Mouse (Mus musculus): Measurements from ENCODE around the gene Ier5l. TPM values are rescaled to one million over a fixed set of nuclear protein-coding genes. Genes with fewer than 3 reads are reported as not detected.
A peak's percentile ranks its signal among the peaks of the same experiment; 100 is the strongest.

Gene Ier5l
- total and polyA plus RNA-seq, 3 experiments, result 0.31 to 0.98 (median 0.51) TPM

- Histone ChIP-seq H3K4me1 (ENCODE audit: control insufficient read depth in 1 of 2, insufficient read depth in 2 of 2) (peaks cover 9 to 33% of the 10 kb centered on the region in 2 experiments), H3K9ac (ENCODE audit: insufficient read depth, low read depth) (peak overlapping the region; percentile 8; the same call in 1 of the 2 replicates), H3K36me3 (replicated peaks in 1 of 2; ENCODE audit: control insufficient read depth in 1 of 2, insufficient read depth in 1 of 2, low read length in 1 of 2) (no peaks in the 10 kb centered on the region), H3K27ac (ENCODE audit: insufficient read depth, low read depth) (no peak overlapping the region), H3K4me3 (replicated peaks in 1 of 3; ENCODE audit: low read depth in 2 of 3, low read length in 2 of 3, poor library complexity in 1 of 3) (peak overlapping the region; percentile 46 to 49 (median 47)), H3K4me2 (ENCODE audit: insufficient read depth, low read depth, poor library complexity, severe bottlenecking) (peak overlapping the region; percentile 62), H3K9me3 (replicated peaks; ENCODE audit: low read length) (peaks cover 11% of the 10 kb centered on the region), H3K27me3 (replicated peaks) (peaks cover 61% of the 10 kb centered on the region), H3K79me2 (replicated peaks; ENCODE audit: control insufficient read depth, extremely low read depth, insufficient read depth, poor library complexity, severe bottlenecking) (no peaks in the 10 kb centered on the region)
- no peak for TF ChIP-seq ZMIZ1 (IDR thresholded peaks at IDR 0.05; ENCODE audit: low read depth, low read length)
- TF ChIP-seq RAD21 (IDR thresholded peaks at IDR 0.05; ENCODE audit: low read depth, low read length), result peak; percentile 68
- no peak for TF ChIP-seq TBP (conservative IDR thresholded peaks at IDR 0.05; ENCODE audit: low read depth, low read length)
- peak; percentile 27 to 77; a peak in 3 of 4 replicates for TF ChIP-seq CTCF (conservative IDR thresholded peaks at IDR 0.05 in 1 of 2, IDR thresholded peaks at IDR 0.05 in 1 of 2; ENCODE audit: low read depth in 2 of 2, low read length in 2 of 2)
- TF ChIP-seq CHD1 (IDR thresholded peaks at IDR 0.05; ENCODE audit: low read depth, low read length), result no peak
- peak; percentile 63 for TF ChIP-seq SMC3 (IDR thresholded peaks at IDR 0.05; ENCODE audit: low read depth, low read length)
- dilution Hi-C loops (cut with MboI; ENCODE audit: extremely low pct_ligation_motif_present, extremely low pct_unique_long_range_greater_than_20kb, low sequenced_read_pairs) (no loop called here), in situ Hi-C loops (cut with MboI; ENCODE audit: low pct_ligation_motif_present, low pct_unique_long_range_greater_than_20kb, low sequenced_read_pairs) (loop anchor here (5.0 to 10.0 kb wide), 2 partner anchors 32 to 245 kb away; no protein-coding TSS in a partner anchor)
- DNase-seq (ENCODE audit: extremely low read depth), result peak; percentile 64
These were observed 4.2 kb downstream of the Ier5l start for GRCm38 (mm10) chr2:30469796-30470142.

- DNase-seq (ENCODE audit: extremely low read depth), result no peak
- Histone ChIP-seq H3K27ac (ENCODE audit: insufficient read depth, low read depth) (no peak overlapping the region), H3K36me3 (replicated peaks in 1 of 2; ENCODE audit: control insufficient read depth in 1 of 2, insufficient read depth in 1 of 2, low read length in 1 of 2) (no peaks in the 10 kb centered on the region), H3K4me1 (ENCODE audit: control insufficient read depth in 1 of 2, insufficient read depth in 2 of 2) (peaks cover 6 to 34% of the 10 kb centered on the region in 2 experiments), H3K79me2 (replicated peaks; ENCODE audit: control insufficient read depth, extremely low read depth, insufficient read depth, poor library complexity, severe bottlenecking) (no peaks in the 10 kb centered on the region), H3K9ac (ENCODE audit: insufficient read depth, low read depth) (no peak overlapping the region), H3K4me3 (replicated peaks in 1 of 3; ENCODE audit: low read depth in 2 of 3, low read length in 2 of 3, poor library complexity in 1 of 3) (no peak overlapping the region), H3K9me3 (replicated peaks; ENCODE audit: low read length) (peaks cover 14% of the 10 kb centered on the region), H3K27me3 (replicated peaks) (peaks cover 54% of the 10 kb centered on the region), H3K4me2 (ENCODE audit: insufficient read depth, low read depth, poor library complexity, severe bottlenecking) (no peak overlapping the region)
- in situ Hi-C loops (cut with MboI; ENCODE audit: low pct_ligation_motif_present, low pct_unique_long_range_greater_than_20kb, low sequenced_read_pairs) (loop anchor here (10.0 kb wide), 1 partner anchor 246 kb away; no protein-coding TSS in a partner anchor), dilution Hi-C loops (cut with MboI; ENCODE audit: extremely low pct_ligation_motif_present, extremely low pct_unique_long_range_greater_than_20kb, low sequenced_read_pairs) (no loop called here)
- TF ChIP-seq CHD2 (IDR thresholded peaks at IDR 0.05; ENCODE audit: low read length) (no peak), EP300 (IDR thresholded peaks at IDR 0.05; ENCODE audit: low read length) (no peak), CTCF (conservative IDR thresholded peaks at IDR 0.05 in 1 of 2, IDR thresholded peaks at IDR 0.05 in 1 of 2; ENCODE audit: low read depth in 2 of 2, low read length in 2 of 2) (no peak), SMC3 (IDR thresholded peaks at IDR 0.05; ENCODE audit: low read depth, low read length) (no peak), PAX5 (IDR thresholded peaks at IDR 0.05; ENCODE audit: low read length) (no peak), MAFK (IDR thresholded peaks at IDR 0.05; ENCODE audit: insufficient replicate concordance, low read length) (no peak), MEF2A (IDR thresholded peaks at IDR 0.05; ENCODE audit: borderline replicate concordance, low read depth, low read length) (no peak), ELF1 (IDR thresholded peaks at IDR 0.05; ENCODE audit: low read depth, low read length) (no peak), BHLHE40 (IDR thresholded peaks at IDR 0.05; ENCODE audit: low read depth, low read length) (no peak), MAZ (IDR thresholded peaks at IDR 0.05; ENCODE audit: low read depth, low read length) (no peak), NRF1 (IDR thresholded peaks at IDR 0.05; ENCODE audit: low read depth, low read length) (no peak), ZNF384 (IDR thresholded peaks at IDR 0.05; ENCODE audit: low read depth, low read length) (no peak)
These were observed 5.0 kb downstream of the Ier5l start for GRCm38 (mm10) chr2:30469009-30469408.
